Mouse (Mus musculus) embryonic facial prominence, embryonic 13.5 days (tissue): Measurements from ENCODE around the gene Ncoa1. TPM values are rescaled to one million over a fixed set of nuclear protein-coding genes. Genes with fewer than 3 reads are reported as not detected.

ENCODE experiments used
- ATAC-seq: fragments of 200-750 bp; cut with Nextera tagmentation; 2 replicates; pipeline ENCODE4 v1.8.0; 2017; ENCODE audit warnings: low read depth; ENCODE audit not compliant: insufficient number of reproducible peaks, insufficient read depth, low FRiP score, low TSS enrichment
- H3K27ac ChIP-seq: fragments of 300-500 bp; sonication (generic); 2 replicates; pipeline ENCODE4 v1.5.1; 2015; ENCODE audit warnings: moderate library complexity, mild to moderate bottlenecking, inconsistent platforms
- H3K27me3 ChIP-seq: fragments of 300-500 bp; sonication (generic); 2 replicates; pipeline ENCODE4 v1.6.1; 2015; ENCODE audit warnings: mild to moderate bottlenecking, inconsistent platforms
- H3K36me3 ChIP-seq: fragments of 300-500 bp; sonication (generic); 2 replicates; pipeline ENCODE4 v1.6.1; 2015; ENCODE audit warnings: mild to moderate bottlenecking, inconsistent platforms
- H3K4me1 ChIP-seq: fragments of 300-500 bp; sonication (generic); 2 replicates; pipeline ENCODE4 v1.6.1; 2015; ENCODE audit warnings: inconsistent platforms
- H3K4me2 ChIP-seq: fragments of 300-500 bp; sonication (generic); 2 replicates; pipeline ENCODE4 v1.6.1; 2015; ENCODE audit warnings: moderate library complexity, mild to moderate bottlenecking, inconsistent platforms
- H3K4me3 ChIP-seq: fragments of 300-500 bp; sonication (generic); 2 replicates; pipeline ENCODE4 v1.5.1; 2015; ENCODE audit warnings: mild to moderate bottlenecking, inconsistent platforms
- H3K9ac ChIP-seq: fragments of 300-500 bp; sonication (generic); 2 replicates; pipeline ENCODE4 v1.6.1; 2015; ENCODE audit warnings: mild to moderate bottlenecking, inconsistent platforms
- H3K9me3 ChIP-seq: fragments of 300-500 bp; sonication (generic); 2 replicates; pipeline ENCODE4 v1.6.1; 2016; ENCODE audit warnings: inconsistent platforms
- WGBS: fragments of 180-500 bp; shearing (Covaris S2); methylation state at CpG from one replicate; pipeline ENCODE4 v1.1.7; 2015; ENCODE audit warnings: mixed read lengths; 5-methylcytosine and 5-hydroxymethylcytosine counted together
- polyA plus RNA-seq: library from polyadenylated mRNA; unstranded; fragments of >200 nt; fragmentation: Nextera tagmentation; extraction: Ambion mirVana; gene quantifications from 2 replicates; pipeline ENCODE4 v1.2.1, GENCODE M21; 2015

The Ncoa1 gene
- 9.5 and 9.8 TPM in 2 replicates for polyA plus RNA-seq

GRCm38 (mm10) chr12:4476832-4477671 is at the start of gene Ncoa1:
Gene Ncoa1 (minus strand): TSS chr12:4477182.
- Histone ChIP-seq H3K9ac (peak within 1 kb of the TSS; percentile 93), H3K27me3 (no peaks in the 10 kb centered on the region), H3K27ac (peak within 1 kb of the TSS; percentile 96), H3K4me3 (peak within 1 kb of the TSS; percentile 90), H3K4me1 (peaks cover 20% of the 10 kb centered on the region), H3K9me3 (no peaks in the 10 kb centered on the region), H3K36me3 (no peaks in the 10 kb centered on the region), H3K4me2 (peak within 1 kb of the TSS; percentile 89)
- under 1% methylated on average over 47 of the region's 98 CpGs for WGBS
- peak; percentile 78 for ATAC-seq

DNA sequence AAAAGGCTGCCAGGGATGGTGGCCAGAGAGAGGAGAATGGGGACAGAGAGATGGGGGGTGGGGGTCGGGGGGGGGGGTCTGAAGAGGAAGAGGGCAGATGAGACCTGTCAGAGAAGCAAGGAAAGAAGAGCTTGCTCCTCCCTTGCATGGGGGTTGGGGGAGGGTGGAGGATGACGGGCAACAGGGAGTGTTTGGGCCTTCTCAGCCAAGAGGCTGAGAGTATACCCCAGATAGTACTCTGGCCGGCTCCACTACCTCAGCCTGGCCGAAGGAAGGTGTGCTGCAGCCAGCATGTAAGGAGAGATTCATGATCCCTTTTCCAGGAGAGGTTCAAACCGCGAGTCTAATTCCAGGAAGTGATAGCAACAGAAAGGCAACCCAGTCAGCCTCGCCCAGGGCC is 47.6 kb upstream of the Ncoa1 start:
- Histone ChIP-seq H3K9me3 (no peaks in the 10 kb centered on the region), H3K4me3 (no peak overlapping the region), H3K27ac (peak overlapping the region; percentile 55), H3K9ac (no peak overlapping the region), H3K4me1 (peaks cover 25% of the 10 kb centered on the region), H3K4me2 (no peak overlapping the region; the same call in 1 of the 2 replicates), H3K27me3 (no peaks in the 10 kb centered on the region), H3K36me3 (no peaks in the 10 kb centered on the region)
- 25% methylated on average over 7 of the region's 7 CpGs for WGBS
- ATAC-seq: 0 out of 2 replicates have a peak, but pooled peaks have one; percentile 28

DNA sequence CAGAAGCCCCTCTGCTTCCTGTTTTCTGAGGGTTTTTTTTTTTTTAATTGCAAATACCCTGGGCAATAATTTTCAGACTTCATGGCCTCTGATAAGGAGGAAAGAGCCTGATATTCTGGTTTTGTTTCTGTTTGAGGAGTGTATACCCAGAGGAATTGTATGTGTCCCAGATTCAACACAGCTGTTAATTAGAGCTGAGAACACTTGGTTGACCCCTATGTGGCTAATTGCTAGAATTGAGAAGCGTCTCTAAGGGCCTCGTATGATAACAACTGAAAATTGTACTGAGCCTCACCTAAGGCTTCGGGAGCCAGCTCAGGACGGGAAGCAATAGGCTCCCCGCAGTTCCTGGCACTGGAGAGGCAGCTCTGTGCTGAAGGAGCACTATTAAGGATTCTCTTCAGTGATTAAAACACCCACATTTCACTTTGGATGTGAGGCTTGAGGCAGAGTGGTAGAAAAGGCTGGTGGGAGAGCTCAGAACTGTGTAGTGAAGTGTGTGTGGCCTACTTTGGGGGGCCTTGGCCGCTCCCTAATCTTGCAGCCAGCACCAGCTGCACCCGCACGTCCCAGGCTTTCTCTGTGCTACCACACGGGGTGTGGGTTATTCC is 46.8 kb upstream of the Ncoa1 start:
- H3K9me3 ChIP-seq: no peaks in the 10 kb centered on the region
- H3K4me2 ChIP-seq: peak overlapping the region; percentile 51
- WGBS: 20% methylated on average over 9 of the region's 9 CpGs
- H3K4me3 ChIP-seq: no peak overlapping the region
- H3K36me3 ChIP-seq: no peaks in the 10 kb centered on the region
- H3K27ac ChIP-seq: peak overlapping the region; percentile 71
- no peaks in the 10 kb centered on the region for H3K27me3 ChIP-seq
- H3K9ac ChIP-seq: 0 out of 2 replicates have a peak overlapping the region, but pooled peaks have one; percentile 44
- no peak for ATAC-seq
- H3K4me1 ChIP-seq: peaks cover 25% of the 10 kb centered on the region

DNA sequence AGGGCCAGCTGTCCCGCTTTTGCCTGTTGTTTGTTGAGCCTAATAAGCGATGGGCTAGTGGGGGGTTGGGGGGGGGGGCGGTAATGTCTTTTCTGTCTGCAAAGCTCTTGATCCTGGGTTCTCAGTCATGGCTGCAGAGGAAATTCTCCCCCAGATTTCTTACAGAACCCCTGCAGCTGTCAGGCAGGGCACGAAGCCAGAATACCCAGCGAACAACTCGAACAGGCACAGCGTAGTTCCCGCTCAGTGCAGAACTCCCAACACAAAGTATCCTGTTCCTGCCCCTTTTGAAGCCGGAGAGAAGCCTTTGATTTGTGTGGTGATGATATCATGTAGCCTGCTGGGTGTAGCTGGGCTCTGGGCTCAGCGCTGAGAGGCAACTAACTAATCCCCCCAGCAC is 46.2 kb upstream of the Ncoa1 start:
- no peaks in the 10 kb centered on the region for H3K27me3 ChIP-seq
- WGBS: 1% methylated on average over 10 of the region's 10 CpGs
- peak overlapping the region; percentile 71 for H3K27ac ChIP-seq
- H3K36me3 ChIP-seq: no peaks in the 10 kb centered on the region
- H3K9me3 ChIP-seq: no peaks in the 10 kb centered on the region
- peaks cover 25% of the 10 kb centered on the region for H3K4me1 ChIP-seq
- H3K4me3 ChIP-seq: peak overlapping the region; percentile 10; the same call in 1 of the 2 replicates
- peak overlapping the region; percentile 44; the same call in 1 of the 2 replicates for H3K9ac ChIP-seq
- peak overlapping the region; percentile 51 for H3K4me2 ChIP-seq
- peak; percentile 79 for ATAC-seq

- H3K9ac ChIP-seq: no peak overlapping the region
- no peak overlapping the region for H3K4me2 ChIP-seq
- no peaks in the 10 kb centered on the region for H3K27me3 ChIP-seq
- no peak overlapping the region for H3K27ac ChIP-seq
- H3K4me1 ChIP-seq: peaks cover 11% of the 10 kb centered on the region
- H3K9me3 ChIP-seq: no peaks in the 10 kb centered on the region
- H3K36me3 ChIP-seq: no peaks in the 10 kb centered on the region
- no peak for ATAC-seq
- H3K4me3 ChIP-seq: no peak overlapping the region
- 76% methylated on average over 11 of the region's 11 CpGs for WGBS
Measured at GRCm38 (mm10) chr12:4518957-4519356, 42.0 kb upstream of the Ncoa1 start.

DNA sequence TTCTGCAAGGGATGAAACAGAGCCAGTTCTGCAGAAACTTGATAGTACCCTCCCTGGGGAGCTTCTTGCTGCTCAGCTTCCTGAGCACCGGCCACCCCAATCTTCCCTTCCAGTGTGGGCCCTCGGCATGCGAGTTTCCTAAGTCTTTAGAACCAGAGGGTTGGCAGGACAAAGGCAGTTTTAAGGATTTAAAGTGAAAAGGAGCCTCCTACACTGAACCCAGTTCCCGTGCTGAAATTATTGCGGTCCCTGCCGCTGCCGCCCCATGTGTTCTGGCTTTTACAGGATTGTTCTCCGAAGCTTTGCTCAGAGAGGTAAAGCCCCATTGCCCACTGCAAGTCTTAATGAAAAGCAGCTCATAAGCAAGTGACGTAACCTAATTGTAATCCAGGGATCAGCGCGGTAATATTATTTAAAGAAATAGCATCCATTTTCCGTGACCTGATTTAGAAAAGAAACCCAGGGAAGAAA is 32.6 kb upstream of the Ncoa1 start:
- Histone ChIP-seq H3K9ac (peak overlapping the region; percentile 61), H3K27ac (peak overlapping the region; percentile 94), H3K4me3 (peak overlapping the region; percentile 31), H3K27me3 (no peaks in the 10 kb centered on the region), H3K4me1 (peaks cover 5% of the 10 kb centered on the region; the same call in 1 of the 2 replicates), H3K4me2 (peak overlapping the region; percentile 57), H3K36me3 (no peaks in the 10 kb centered on the region), H3K9me3 (no peaks in the 10 kb centered on the region)
- 0 out of 2 replicates have a peak, but pooled peaks have one; percentile 37 for ATAC-seq
- 15% methylated on average over 12 of the region's 12 CpGs for WGBS

GRCm38 (mm10) chr12:4508182-4508581 is 31.2 kb upstream of the Ncoa1 start:
- no peak overlapping the region for H3K27ac ChIP-seq
- H3K9me3 ChIP-seq: no peaks in the 10 kb centered on the region
- H3K9ac ChIP-seq: no peak overlapping the region
- H3K4me2 ChIP-seq: no peak overlapping the region
- H3K4me1 ChIP-seq: peaks cover 5% of the 10 kb centered on the region; the same call in 1 of the 2 replicates
- 33% methylated on average over 1 of the region's 1 CpGs for WGBS
- H3K36me3 ChIP-seq: no peaks in the 10 kb centered on the region
- H3K4me3 ChIP-seq: no peak overlapping the region
- no peaks in the 10 kb centered on the region for H3K27me3 ChIP-seq
- no peak for ATAC-seq

- 29% methylated on average over 6 of the region's 6 CpGs for WGBS
- ATAC-seq: no peak
Measured at GRCm38 (mm10) chr12:4507461-4507860, 30.5 kb upstream of the Ncoa1 start.

DNA sequence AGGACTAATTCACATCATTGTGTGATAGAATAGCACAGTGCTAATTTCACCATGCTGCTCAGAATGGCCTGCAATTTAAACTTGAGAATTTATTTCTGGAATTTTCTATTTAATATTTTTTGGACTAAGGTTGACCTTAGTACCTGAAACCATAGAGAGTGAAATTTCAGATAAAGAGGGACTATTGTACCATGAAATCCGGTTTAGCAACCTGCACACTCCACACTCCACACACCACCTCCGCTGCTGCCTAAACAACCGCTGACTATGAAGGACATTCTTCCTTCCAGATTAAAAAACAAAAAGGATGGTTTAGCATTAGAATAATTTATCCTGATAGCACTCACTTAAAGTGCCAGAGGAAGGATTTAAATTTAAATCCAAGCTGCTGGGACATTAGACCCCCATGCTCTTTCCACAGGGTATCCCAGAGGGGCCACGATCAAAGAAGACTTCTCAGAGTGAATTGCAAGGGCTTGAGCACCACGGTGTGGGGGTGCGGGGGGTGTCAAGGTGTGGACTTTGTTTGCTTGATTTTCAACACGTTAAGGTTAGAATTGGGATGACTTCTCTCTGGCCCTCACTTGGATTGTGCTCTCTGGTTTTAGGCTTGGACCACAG is 29.9 kb upstream of the Ncoa1 start:
- 28% methylated on average over 7 of the region's 7 CpGs for WGBS
- no peak overlapping the region for H3K4me3 ChIP-seq
- H3K4me1 ChIP-seq: peaks cover 5% of the 10 kb centered on the region; the same call in 1 of the 2 replicates
- H3K27ac ChIP-seq: no peak overlapping the region
- no peaks in the 10 kb centered on the region for H3K27me3 ChIP-seq
- H3K36me3 ChIP-seq: no peaks in the 10 kb centered on the region
- H3K9ac ChIP-seq: no peak overlapping the region
- H3K9me3 ChIP-seq: no peaks in the 10 kb centered on the region
- ATAC-seq: no peak
- no peak overlapping the region for H3K4me2 ChIP-seq

More at GRCm38 (mm10) chr12:4507461-4507860, 30.5 kb upstream of the Ncoa1 start:
- H3K27ac ChIP-seq: no peak overlapping the region
- no peak overlapping the region for H3K9ac ChIP-seq
- no peak overlapping the region for H3K4me3 ChIP-seq
- no peaks in the 10 kb centered on the region for H3K36me3 ChIP-seq
- no peak overlapping the region for H3K4me2 ChIP-seq
- H3K9me3 ChIP-seq: no peaks in the 10 kb centered on the region
- H3K4me1 ChIP-seq: peaks cover 5% of the 10 kb centered on the region; the same call in 1 of the 2 replicates
- H3K27me3 ChIP-seq: no peaks in the 10 kb centered on the region

- H3K4me3 ChIP-seq: no peak overlapping the region
- no peaks in the 10 kb centered on the region for H3K27me3 ChIP-seq
- no peak overlapping the region for H3K4me2 ChIP-seq
- no peaks in the 10 kb centered on the region for H3K36me3 ChIP-seq
- 85% methylated on average over 6 of the region's 6 CpGs for WGBS
- no peaks in the 10 kb centered on the region for H3K9me3 ChIP-seq
- H3K4me1 ChIP-seq: peaks cover 5% of the 10 kb centered on the region; the same call in 1 of the 2 replicates
- H3K27ac ChIP-seq: no peak overlapping the region
- no peak for ATAC-seq
- H3K9ac ChIP-seq: no peak overlapping the region
Measured at GRCm38 (mm10) chr12:4505298-4505697, 28.3 kb upstream of the Ncoa1 start.

- Histone ChIP-seq H3K36me3 (no peaks in the 10 kb centered on the region), H3K4me2 (no peak overlapping the region), H3K27me3 (no peaks in the 10 kb centered on the region), H3K9me3 (no peaks in the 10 kb centered on the region), H3K27ac (no peak overlapping the region), H3K4me3 (no peak overlapping the region), H3K4me1 (no peaks in the 10 kb centered on the region; the same call in 1 of the 2 replicates), H3K9ac (no peak overlapping the region)
- ATAC-seq: no peak
- WGBS: 39% methylated on average over 2 of the region's 2 CpGs
Measured at GRCm38 (mm10) chr12:4503673-4504326, 26.8 kb upstream of the Ncoa1 start.
